Mouse (Mus musculus): ENCODE data around the gene Gm27021.

The Gm27021 gene

GRCm38 (mm10) chr8:120563851-120564837, 103.7 kb downstream of the Gm27021 start:
- DNase-seq, result peak; percentile 92

- DNase-seq, result no peak
These were observed 104.5 kb downstream of the Gm27021 start for GRCm38 (mm10) chr8:120563348-120563724.

GRCm38 (mm10) chr8:120562680-120563347, 105.1 kb downstream of the Gm27021 start:
- DNase-seq, result no peak

GRCm38 (mm10) chr8:120561539-120562435, 106.1 kb downstream of the Gm27021 start:
- DNase-seq, result no peak

- DNase-seq, result no peak
These were observed 107.3 kb downstream of the Gm27021 start for GRCm38 (mm10) chr8:120560535-120560934.

- no peak for DNase-seq
These were observed 108.2 kb downstream of the Gm27021 start for GRCm38 (mm10) chr8:120559654-120560053.

Measured in kidney, adult 9 months (tissue).